Mouse (Mus musculus) stomach, embryonic 16.5 days (tissue): ENCODE data around the gene Zfp26. TPM values are rescaled to one million over a fixed set of nuclear protein-coding genes. Genes with fewer than 3 reads are reported as not detected.
A peak's percentile ranks its signal among the peaks of the same experiment; 100 is the strongest.

Source experiments
- ATAC-seq: fragments of 200-750 bp; cut with Nextera tagmentation; 2 replicates; pipeline ENCODE4 v1.8.0; 2017; ENCODE audit warnings: moderate number of reproducible peaks, moderate TSS enrichment; ENCODE audit not compliant: insufficient read depth, low FRiP score
- H3K27ac ChIP-seq: fragments of 300-500 bp; sonication (generic); 2 replicates; pipeline ENCODE4 v1.5.1; 2014; ENCODE audit warnings: low read length
- H3K27me3 ChIP-seq: fragments of 300-500 bp; sonication (generic); 2 replicates; pipeline ENCODE4 v1.6.1; 2014; ENCODE audit warnings: low read length, control low read depth, mixed read lengths; ENCODE audit not compliant: control insufficient read depth, insufficient read depth
- H3K36me3 ChIP-seq: fragments of 300-500 bp; sonication (generic); 2 replicates; pipeline ENCODE4 v1.6.1; 2014; ENCODE audit warnings: low read length; ENCODE audit not compliant: control insufficient read depth, insufficient read depth
- H3K4me1 ChIP-seq: fragments of 300-500 bp; sonication (generic); 2 replicates; pipeline ENCODE4 v1.6.1; 2014; ENCODE audit warnings: low read length, control low read depth, mixed read lengths; ENCODE audit not compliant: control insufficient read depth, insufficient read depth
- H3K4me2 ChIP-seq: fragments of 300-500 bp; sonication (generic); 2 replicates; pipeline ENCODE4 v1.6.1; 2014; ENCODE audit warnings: low read depth, low read length, mixed read lengths
- H3K4me3 ChIP-seq: fragments of 300-500 bp; sonication (generic); replicated peaks from 2 replicates; pipeline ENCODE4 v1.5.1; 2014; ENCODE audit warnings: mild to moderate bottlenecking, low read length
- H3K9ac ChIP-seq: fragments of 300-500 bp; sonication (generic); 2 replicates; pipeline ENCODE4 v1.6.1; 2014; ENCODE audit warnings: low read length
- H3K9me3 ChIP-seq: fragments of 300-500 bp; sonication (generic); replicated peaks from 2 replicates; pipeline ENCODE4 v1.6.1; 2016; ENCODE audit warnings: low read length, control low read depth; ENCODE audit not compliant: control insufficient read depth
- WGBS: fragments of 180-500 bp; shearing (Covaris S2); extraction: QIAGEN DNeasy Blood & Tissue Kit; methylation state at CpG from one replicate; pipeline ENCODE4 v1.1.7; 2014; 5-methylcytosine and 5-hydroxymethylcytosine counted together
- polyA plus RNA-seq: library from polyadenylated mRNA; unstranded; fragments of >200 nt; fragmentation: Nextera tagmentation; extraction: Ambion mirVana; gene quantifications from 2 replicates; pipeline ENCODE4 v1.2.1, GENCODE M21; 2015

The Zfp26 gene
- polyA plus RNA-seq, 1 experiment from 2014 or later: 18.7 TPM

DNA sequence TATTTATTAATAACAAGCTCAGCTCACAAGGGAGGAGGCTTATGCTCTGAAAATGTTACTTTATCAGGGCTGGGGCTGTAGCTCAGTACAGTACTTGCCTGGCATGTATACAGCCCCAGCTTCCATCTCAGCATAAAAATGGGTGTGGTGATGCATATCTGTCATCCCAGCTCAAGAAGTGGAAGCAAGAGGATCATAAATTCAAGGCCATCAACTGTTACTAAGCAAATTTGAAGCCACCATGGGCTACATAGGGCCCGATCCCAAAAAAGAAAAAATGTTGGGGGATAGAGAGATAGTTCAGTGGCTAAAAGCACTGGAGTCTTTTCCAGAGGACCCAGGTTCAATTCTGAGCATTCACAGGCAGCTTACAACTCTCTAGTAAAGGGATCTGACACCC, 16.7 kb upstream of the Zfp26 start:
- ATAC-seq: no peak
- peaks cover 21% of the 10 kb centered on the region for H3K36me3 ChIP-seq
- WGBS: 85% methylated on average over 1 of the region's 1 CpGs

DNA sequence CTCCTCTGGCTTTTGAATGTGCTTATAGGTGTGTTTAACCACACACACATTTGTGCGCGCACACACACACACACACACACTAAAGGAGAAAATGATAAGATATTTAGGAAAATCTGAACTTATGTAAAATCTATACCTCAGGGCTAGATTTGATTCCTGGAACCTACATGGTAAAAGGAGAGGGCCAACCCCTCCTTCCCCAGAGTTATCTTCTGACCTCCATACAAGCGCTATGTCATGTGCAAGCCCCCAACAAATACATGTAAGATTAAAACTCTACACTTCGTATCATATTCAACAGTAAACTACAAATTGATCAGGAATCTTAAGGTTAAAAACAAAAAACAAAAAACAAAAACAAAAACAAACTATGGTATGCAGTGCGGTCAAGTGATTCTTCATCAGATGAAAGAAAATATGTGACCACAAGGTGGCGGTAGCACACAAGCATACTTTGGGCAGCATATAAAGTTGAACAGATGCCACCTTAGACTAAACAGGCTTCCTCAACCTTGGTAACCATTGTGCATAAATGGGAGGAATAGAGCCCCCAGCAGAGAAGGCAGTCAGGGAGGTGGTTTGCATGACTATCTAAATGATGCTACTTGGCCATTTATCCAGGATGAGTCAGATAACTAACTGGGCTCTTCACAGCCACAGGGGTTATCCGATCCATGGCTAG, 6.9 kb upstream of the Zfp26 start:
- no peak for ATAC-seq
- H3K4me2 ChIP-seq: no peak overlapping the region
- H3K4me1 ChIP-seq: no peaks in the 10 kb centered on the region
- no peak overlapping the region for H3K4me3 ChIP-seq
- H3K27me3 ChIP-seq: no peaks in the 10 kb centered on the region
- 55% methylated on average over 7 of the region's 7 CpGs for WGBS
- H3K36me3 ChIP-seq: peaks cover 33% of the 10 kb centered on the region
- H3K9me3 ChIP-seq: peaks cover 16% of the 10 kb centered on the region
- H3K9ac ChIP-seq: no peak overlapping the region
- no peak overlapping the region for H3K27ac ChIP-seq

More for the DNA sequence above, 16.7 kb upstream of the Zfp26 start:
- Histone ChIP-seq H3K9ac (no peak overlapping the region), H3K27ac (no peak overlapping the region), H3K9me3 (no peaks in the 10 kb centered on the region), H3K4me1 (no peaks in the 10 kb centered on the region), H3K27me3 (no peaks in the 10 kb centered on the region), H3K4me3 (no peak overlapping the region), H3K4me2 (no peak overlapping the region)

DNA sequence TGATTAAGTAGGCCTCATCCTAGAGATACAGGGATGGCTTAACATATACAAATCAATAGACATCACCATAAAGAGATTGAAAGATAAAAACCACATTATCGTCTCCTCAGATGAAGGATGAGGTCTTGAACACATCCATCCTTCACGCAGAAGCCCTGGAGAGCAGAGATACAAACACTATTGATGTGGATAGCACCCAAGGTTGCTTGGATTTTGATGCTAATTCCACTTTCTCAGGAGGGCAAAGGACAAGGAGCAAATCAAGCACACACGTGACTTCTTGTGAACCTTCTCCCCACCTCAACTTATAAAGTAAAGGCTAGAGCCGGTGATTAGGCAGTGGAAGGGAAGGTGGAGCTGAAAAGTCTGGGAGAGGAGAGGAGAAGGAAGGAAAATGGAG, 6.3 kb downstream of the Zfp26 start:
- ATAC-seq: no peak
- Histone ChIP-seq H3K27me3 (no peaks in the 10 kb centered on the region), H3K4me1 (peaks cover 3% of the 10 kb centered on the region; the same call in 1 of the 2 replicates), H3K9ac (no peak overlapping the region), H3K4me3 (no peak overlapping the region), H3K4me2 (no peak overlapping the region), H3K27ac (no peak overlapping the region), H3K9me3 (no peaks in the 10 kb centered on the region), H3K36me3 (0 out of 2 replicates have a peak, but pooled peaks cover 7% of the 10 kb centered on the region)
- WGBS: 85% methylated on average over 4 of the region's 4 CpGs

DNA sequence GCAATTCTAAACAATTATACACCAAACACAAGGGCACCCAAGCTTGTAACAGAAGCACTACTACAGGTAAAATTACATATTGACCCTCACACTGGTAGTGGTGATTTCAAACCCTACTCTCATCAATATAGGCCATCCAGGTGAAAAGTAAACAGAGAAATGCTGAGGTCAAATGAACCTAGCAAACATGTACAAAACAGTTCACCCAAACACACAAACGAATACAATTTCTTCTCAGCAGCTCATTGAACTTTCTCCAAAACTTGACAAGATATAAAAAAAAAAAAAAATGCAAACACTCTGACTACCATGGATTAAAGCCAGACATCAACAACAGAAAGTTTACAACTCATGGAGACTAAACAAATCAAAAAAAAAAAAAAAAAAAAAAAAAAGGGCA, 8.5 kb downstream of the Zfp26 start:
- H3K27ac ChIP-seq: no peak overlapping the region
- 0 out of 2 replicates have a peak, but pooled peaks cover 7% of the 10 kb centered on the region for H3K36me3 ChIP-seq
- H3K4me1 ChIP-seq: no peaks in the 10 kb centered on the region
- no peak overlapping the region for H3K9ac ChIP-seq
- no peak overlapping the region for H3K4me3 ChIP-seq
- H3K9me3 ChIP-seq: no peaks in the 10 kb centered on the region
- WGBS: 95% methylated on average over 1 of the region's 1 CpGs
- no peak overlapping the region for H3K4me2 ChIP-seq
- no peak for ATAC-seq
- no peaks in the 10 kb centered on the region for H3K27me3 ChIP-seq

DNA sequence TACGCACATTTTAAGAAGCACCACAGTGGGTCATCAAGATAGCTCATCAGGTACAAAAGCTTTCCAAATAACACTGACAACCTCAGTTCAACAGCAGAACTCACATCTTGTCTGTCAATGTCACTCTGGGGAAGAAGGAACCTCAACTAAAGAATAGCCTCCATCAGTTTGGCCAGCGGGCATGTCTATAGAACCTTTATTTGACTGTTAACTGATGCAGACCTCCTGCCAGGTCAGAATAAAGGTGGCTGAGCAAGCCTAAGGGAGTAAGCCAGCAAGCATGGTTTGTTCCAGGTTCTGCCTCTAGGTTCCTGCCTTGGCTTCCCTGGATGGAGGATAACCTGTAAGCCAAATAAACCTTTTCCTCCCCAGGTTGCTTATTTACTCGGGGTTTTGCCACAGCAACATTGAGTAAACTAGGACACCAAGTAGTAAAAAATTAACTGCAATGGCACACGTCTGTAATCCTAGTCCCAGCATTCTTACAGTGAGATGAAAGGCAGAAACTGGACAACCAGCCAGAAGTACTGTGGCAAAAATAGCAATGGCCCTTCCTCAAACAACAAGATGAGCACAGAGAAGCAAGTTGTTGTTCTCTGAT, 16.7 kb downstream of the Zfp26 start:
- no peaks in the 10 kb centered on the region for H3K27me3 ChIP-seq
- H3K27ac ChIP-seq: no peak overlapping the region
- peaks cover 33% of the 10 kb centered on the region for H3K36me3 ChIP-seq
- peaks cover 3% of the 10 kb centered on the region; the same call in 1 of the 2 replicates for H3K9me3 ChIP-seq
- H3K4me3 ChIP-seq: no peak overlapping the region
- no peak overlapping the region for H3K4me2 ChIP-seq
- H3K4me1 ChIP-seq: no peaks in the 10 kb centered on the region
- H3K9ac ChIP-seq: no peak overlapping the region
- no peak for ATAC-seq
- WGBS: 88% methylated on average over 4 of the region's 4 CpGs

DNA sequence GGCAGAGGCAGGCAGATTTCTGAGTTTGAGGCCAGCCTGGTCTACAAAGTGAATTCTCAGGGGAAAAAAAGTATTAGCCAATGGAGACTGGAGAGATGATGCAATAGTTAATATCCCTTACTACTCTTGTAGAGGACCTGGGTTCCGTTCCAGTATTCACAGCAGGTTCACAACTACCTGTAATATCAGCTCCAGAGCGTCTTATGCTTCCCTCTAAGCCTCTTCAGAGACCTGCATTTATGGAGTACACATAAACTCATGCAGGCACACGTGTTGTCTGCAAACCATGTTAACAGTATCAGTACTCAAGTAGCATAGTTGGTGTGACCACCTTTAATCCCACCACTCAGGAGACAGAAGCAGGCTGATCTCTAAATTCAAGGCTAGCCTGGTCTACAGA, 30.0 kb downstream of the Zfp26 start:
- Histone ChIP-seq H3K4me1 (no peaks in the 10 kb centered on the region), H3K27me3 (no peaks in the 10 kb centered on the region), H3K4me3 (no peak overlapping the region), H3K9me3 (no peaks in the 10 kb centered on the region), H3K9ac (no peak overlapping the region), H3K4me2 (no peak overlapping the region), H3K36me3 (no peaks in the 10 kb centered on the region), H3K27ac (no peak overlapping the region)
- no peak for ATAC-seq
- 86% methylated on average over 3 of the region's 3 CpGs for WGBS

DNA sequence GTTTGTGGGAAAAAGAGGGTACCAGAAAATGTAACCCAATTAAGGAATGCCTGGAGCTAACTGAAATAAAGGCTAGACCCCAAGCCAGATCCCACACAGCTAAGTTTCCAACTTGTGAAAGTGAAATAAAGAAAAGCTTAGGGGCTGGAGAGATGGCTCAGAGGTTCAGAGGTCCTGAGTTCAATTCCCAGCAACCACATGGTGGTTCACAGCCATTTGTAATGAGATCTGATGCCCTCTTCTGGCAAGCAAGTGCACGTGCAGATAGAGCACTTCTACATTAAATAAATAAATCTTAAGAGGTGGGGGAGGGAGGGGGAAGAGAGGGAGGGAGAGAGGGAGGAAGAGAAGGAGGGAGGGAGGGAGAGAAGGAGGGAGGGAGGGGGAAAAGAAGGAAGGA, 48.5 kb downstream of the Zfp26 start:
- H3K36me3 ChIP-seq: no peaks in the 10 kb centered on the region
- H3K9ac ChIP-seq: no peak overlapping the region
- no peak overlapping the region for H3K4me3 ChIP-seq
- H3K27ac ChIP-seq: no peak overlapping the region
- no peak overlapping the region for H3K4me2 ChIP-seq
- no peaks in the 10 kb centered on the region for H3K27me3 ChIP-seq
- no peaks in the 10 kb centered on the region for H3K4me1 ChIP-seq
- whole genome bisulfite sequencing: 11% methylated on average over 1 of the region's 1 CpGs
- no peak for ATAC-seq
- no peaks in the 10 kb centered on the region for H3K9me3 ChIP-seq

DNA sequence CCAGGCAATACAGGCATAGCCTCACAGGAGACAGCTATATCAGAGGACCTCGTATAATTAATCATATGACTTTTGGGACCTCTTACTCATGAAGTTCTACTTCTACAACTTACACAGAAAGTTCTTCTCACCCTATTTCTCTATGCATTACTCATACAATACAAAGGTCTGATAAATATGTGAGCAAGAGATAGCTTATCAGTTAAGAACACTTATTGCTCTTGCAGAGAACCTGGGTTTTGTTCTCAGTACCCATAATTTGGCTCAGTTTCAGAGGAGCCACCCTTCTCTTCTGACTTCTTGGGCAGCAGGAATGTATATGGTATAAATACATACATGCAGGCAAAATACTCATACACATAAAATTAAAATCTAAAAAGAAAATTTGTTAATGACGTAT, 50.6 kb downstream of the Zfp26 start:
- no peaks in the 10 kb centered on the region for H3K4me1 ChIP-seq
- ATAC-seq: no peak
- H3K4me2 ChIP-seq: no peak overlapping the region
- no peak overlapping the region for H3K27ac ChIP-seq
- 80% methylated on average over 2 of the region's 2 CpGs for WGBS
- no peaks in the 10 kb centered on the region for H3K36me3 ChIP-seq
- no peak overlapping the region for H3K4me3 ChIP-seq
- H3K9ac ChIP-seq: no peak overlapping the region
- H3K9me3 ChIP-seq: no peaks in the 10 kb centered on the region
- no peaks in the 10 kb centered on the region for H3K27me3 ChIP-seq

DNA sequence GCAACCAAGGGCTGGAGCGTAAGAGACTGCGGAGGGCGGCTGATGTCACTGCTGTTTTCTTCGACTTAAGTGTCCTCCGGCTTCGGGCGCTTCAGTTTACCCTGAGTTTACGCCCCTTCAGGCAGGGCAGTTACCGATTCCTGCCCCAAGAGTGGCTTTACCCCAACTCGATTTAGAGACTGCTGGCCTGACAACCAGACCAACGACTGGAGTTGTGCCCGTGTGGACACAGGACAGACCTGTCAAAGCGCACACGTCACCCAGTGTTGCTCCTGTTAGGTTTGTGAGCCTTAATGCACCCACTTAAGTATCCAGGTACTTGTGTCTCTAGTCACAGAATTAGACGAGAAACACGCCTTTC, 74.6 kb downstream of the Zfp26 start:
- Histone ChIP-seq H3K9ac (peak overlapping the region; percentile 88), H3K4me2 (peak overlapping the region; percentile 84), H3K9me3 (no peaks in the 10 kb centered on the region), H3K27ac (peak overlapping the region; percentile 56; the same call in 1 of the 2 replicates), H3K27me3 (no peaks in the 10 kb centered on the region), H3K4me1 (peaks cover 7% of the 10 kb centered on the region), H3K4me3 (peak overlapping the region; percentile 77), H3K36me3 (no peaks in the 10 kb centered on the region)
- peak; percentile 39 for ATAC-seq
- 14% methylated on average over 16 of the region's 16 CpGs for WGBS
